Mouse (Mus musculus): ENCODE results near the gene Gm21897. TPM values are rescaled to one million over a fixed set of nuclear protein-coding genes. Genes with fewer than 3 reads are reported as not detected.

Gene Gm21897
- polyA plus RNA-seq, 1 experiment, result not detected

GRCm38 (mm10) chr16:15339051-15339450 lies 21.8 kb downstream of the Gm21897 start:
- H3K4me3 ChIP-seq (ENCODE audit: low read depth, low read length), result no peak overlapping the region
- no peaks in the 10 kb centered on the region for H3K36me3 ChIP-seq (ENCODE audit: control insufficient read depth, insufficient read depth, low read length)
- H3K4me1 ChIP-seq (ENCODE audit: control insufficient read depth, insufficient read depth, insufficient read length, low read length), result no peaks in the 10 kb centered on the region
- H3K27ac ChIP-seq (ENCODE audit: insufficient read depth, low read depth, low read length), result no peak overlapping the region
- 77% methylated on average over 4 of the region's 4 CpGs for WGBS
- no peak for TF ChIP-seq CTCF (IDR thresholded peaks at IDR 0.05; ENCODE audit: extremely low read depth, insufficient read length, insufficient replicate concordance, low read depth, low read length)
- TF ChIP-seq POLR2A (IDR thresholded peaks at IDR 0.05; ENCODE audit: low read depth, low read length), result no peak
- H3K27me3 ChIP-seq (ENCODE audit: control insufficient read depth, insufficient read depth, low read length), result no peaks in the 10 kb centered on the region

- WGBS, result 73% methylated on average over 1 of the region's 1 CpGs
- H3K27ac ChIP-seq (ENCODE audit: insufficient read depth, low read depth, low read length), result no peak overlapping the region
- H3K36me3 ChIP-seq (ENCODE audit: control insufficient read depth, insufficient read depth, low read length), result no peaks in the 10 kb centered on the region
- TF ChIP-seq CTCF (IDR thresholded peaks at IDR 0.05; ENCODE audit: extremely low read depth, insufficient read length, insufficient replicate concordance, low read depth, low read length) (no peak), POLR2A (IDR thresholded peaks at IDR 0.05; ENCODE audit: low read depth, low read length) (no peak)
- H3K27me3 ChIP-seq (ENCODE audit: control insufficient read depth, insufficient read depth, low read length), result no peaks in the 10 kb centered on the region
- H3K4me3 ChIP-seq (ENCODE audit: low read depth, low read length), result no peak overlapping the region
- no peaks in the 10 kb centered on the region for H3K4me1 ChIP-seq (ENCODE audit: control insufficient read depth, insufficient read depth, insufficient read length, low read length)
Measured at GRCm38 (mm10) chr16:15346045-15346444, 28.8 kb downstream of the Gm21897 start.

- Histone ChIP-seq H3K4me3 (ENCODE audit: low read depth, low read length) (no peak overlapping the region), H3K27ac (ENCODE audit: insufficient read depth, low read depth, low read length) (no peak overlapping the region), H3K27me3 (ENCODE audit: control insufficient read depth, insufficient read depth, low read length) (no peaks in the 10 kb centered on the region), H3K36me3 (ENCODE audit: control insufficient read depth, insufficient read depth, low read length) (no peaks in the 10 kb centered on the region), H3K4me1 (ENCODE audit: control insufficient read depth, insufficient read depth, insufficient read length, low read length) (no peaks in the 10 kb centered on the region)
- 64% methylated on average over 2 of the region's 2 CpGs for WGBS
- no peak for TF ChIP-seq CTCF (IDR thresholded peaks at IDR 0.05; ENCODE audit: extremely low read depth, insufficient read length, insufficient replicate concordance, low read depth, low read length)
- TF ChIP-seq POLR2A (IDR thresholded peaks at IDR 0.05; ENCODE audit: low read depth, low read length), result no peak
Measured at GRCm38 (mm10) chr16:15349381-15349780, 32.1 kb downstream of the Gm21897 start.

GRCm38 (mm10) chr16:15351301-15351700 lies 34.0 kb downstream of the Gm21897 start:
- no peak for TF ChIP-seq CTCF (IDR thresholded peaks at IDR 0.05; ENCODE audit: extremely low read depth, insufficient read length, insufficient replicate concordance, low read depth, low read length)
- no peak for TF ChIP-seq POLR2A (IDR thresholded peaks at IDR 0.05; ENCODE audit: low read depth, low read length)
- no peaks in the 10 kb centered on the region for H3K27me3 ChIP-seq (ENCODE audit: control insufficient read depth, insufficient read depth, low read length)
- H3K36me3 ChIP-seq (ENCODE audit: control insufficient read depth, insufficient read depth, low read length), result no peaks in the 10 kb centered on the region
- 63% methylated on average over 1 of the region's 1 CpGs for WGBS
- no peaks in the 10 kb centered on the region for H3K4me1 ChIP-seq (ENCODE audit: control insufficient read depth, insufficient read depth, insufficient read length, low read length)
- H3K4me3 ChIP-seq (ENCODE audit: low read depth, low read length), result no peak overlapping the region
- no peak overlapping the region for H3K27ac ChIP-seq (ENCODE audit: insufficient read depth, low read depth, low read length)

GRCm38 (mm10) chr16:15352320-15352719 lies 35.1 kb downstream of the Gm21897 start:
- no peak for TF ChIP-seq POLR2A (IDR thresholded peaks at IDR 0.05; ENCODE audit: low read depth, low read length)
- no peak for TF ChIP-seq CTCF (IDR thresholded peaks at IDR 0.05; ENCODE audit: extremely low read depth, insufficient read length, insufficient replicate concordance, low read depth, low read length)
- Histone ChIP-seq H3K27ac (ENCODE audit: insufficient read depth, low read depth, low read length) (no peak overlapping the region), H3K36me3 (ENCODE audit: control insufficient read depth, insufficient read depth, low read length) (no peaks in the 10 kb centered on the region), H3K4me3 (ENCODE audit: low read depth, low read length) (no peak overlapping the region), H3K4me1 (ENCODE audit: control insufficient read depth, insufficient read depth, insufficient read length, low read length) (no peaks in the 10 kb centered on the region), H3K27me3 (ENCODE audit: control insufficient read depth, insufficient read depth, low read length) (no peaks in the 10 kb centered on the region)
- WGBS, result 50% methylated on average over 2 of the region's 2 CpGs

- WGBS, result 27% methylated on average over 2 of the region's 2 CpGs
- H3K27me3 ChIP-seq (ENCODE audit: control insufficient read depth, insufficient read depth, low read length), result no peaks in the 10 kb centered on the region
- H3K4me3 ChIP-seq (ENCODE audit: low read depth, low read length), result no peak overlapping the region
- TF ChIP-seq CTCF (IDR thresholded peaks at IDR 0.05; ENCODE audit: extremely low read depth, insufficient read length, insufficient replicate concordance, low read depth, low read length), result no peak
- no peak for TF ChIP-seq POLR2A (IDR thresholded peaks at IDR 0.05; ENCODE audit: low read depth, low read length)
- no peaks in the 10 kb centered on the region for H3K36me3 ChIP-seq (ENCODE audit: control insufficient read depth, insufficient read depth, low read length)
- no peak overlapping the region for H3K27ac ChIP-seq (ENCODE audit: insufficient read depth, low read depth, low read length)
- H3K4me1 ChIP-seq (ENCODE audit: control insufficient read depth, insufficient read depth, insufficient read length, low read length), result no peaks in the 10 kb centered on the region
Measured at GRCm38 (mm10) chr16:15354901-15355300, 37.6 kb downstream of the Gm21897 start.

- Histone ChIP-seq H3K4me3 (ENCODE audit: low read depth, low read length) (no peak overlapping the region), H3K27me3 (ENCODE audit: control insufficient read depth, insufficient read depth, low read length) (no peaks in the 10 kb centered on the region), H3K4me1 (ENCODE audit: control insufficient read depth, insufficient read depth, insufficient read length, low read length) (no peaks in the 10 kb centered on the region), H3K36me3 (ENCODE audit: control insufficient read depth, insufficient read depth, low read length) (no peaks in the 10 kb centered on the region), H3K27ac (ENCODE audit: insufficient read depth, low read depth, low read length) (no peak overlapping the region)
- WGBS, result 72% methylated on average over 1 of the region's 1 CpGs
- no peak for TF ChIP-seq CTCF (IDR thresholded peaks at IDR 0.05; ENCODE audit: extremely low read depth, insufficient read length, insufficient replicate concordance, low read depth, low read length)
- TF ChIP-seq POLR2A (IDR thresholded peaks at IDR 0.05; ENCODE audit: low read depth, low read length), result no peak
Measured at GRCm38 (mm10) chr16:15355339-15355738, 38.1 kb downstream of the Gm21897 start.

GRCm38 (mm10) chr16:15357766-15358165 lies 40.5 kb downstream of the Gm21897 start:
- no peak overlapping the region for H3K27ac ChIP-seq (ENCODE audit: insufficient read depth, low read depth, low read length)
- TF ChIP-seq CTCF (IDR thresholded peaks at IDR 0.05; ENCODE audit: extremely low read depth, insufficient read length, insufficient replicate concordance, low read depth, low read length), result no peak
- TF ChIP-seq POLR2A (IDR thresholded peaks at IDR 0.05; ENCODE audit: low read depth, low read length), result no peak
- H3K4me1 ChIP-seq (ENCODE audit: control insufficient read depth, insufficient read depth, insufficient read length, low read length), result no peaks in the 10 kb centered on the region
- no peak overlapping the region for H3K4me3 ChIP-seq (ENCODE audit: low read depth, low read length)
- no peaks in the 10 kb centered on the region for H3K36me3 ChIP-seq (ENCODE audit: control insufficient read depth, insufficient read depth, low read length)
- no peaks in the 10 kb centered on the region for H3K27me3 ChIP-seq (ENCODE audit: control insufficient read depth, insufficient read depth, low read length)

Measured in small intestine, adult 2 months (tissue).